Mouse (Mus musculus) CD8-positive naive resting alpha-beta T cell, adult 2 months (primary cell): ENCODE data around the gene Gm43191.
A peak's percentile ranks its signal among the peaks of the same experiment; 100 is the strongest.

Experiments used
- DNase-seq, 2 experiments: peaks; one replicate each; pipeline ENCODE4 v3.0.0; 2022; ENCODE audit warnings: low read depth in 2 of 2, low spot score in 2 of 2

Gm43191 gene

DNA sequence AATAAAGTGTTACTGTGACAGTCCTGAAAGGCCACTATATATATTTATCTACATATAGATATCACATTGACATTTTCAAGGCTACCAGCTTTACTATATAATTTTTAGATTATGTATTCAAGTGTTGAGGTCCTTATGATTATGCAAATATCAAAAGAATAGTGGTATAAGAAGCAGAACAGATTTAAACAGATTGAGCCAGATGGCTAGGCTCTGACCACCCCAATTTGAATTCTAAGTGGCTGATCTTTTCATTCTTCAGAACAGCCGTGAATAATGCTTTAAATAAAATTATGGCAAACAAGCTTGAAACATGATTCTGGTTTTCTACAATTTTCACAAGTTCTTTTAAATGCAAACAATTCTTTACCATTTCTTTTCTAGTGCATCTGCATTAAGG, 49.6 kb downstream of the Gm43191 start:
- DNase-seq: no peak

DNA sequence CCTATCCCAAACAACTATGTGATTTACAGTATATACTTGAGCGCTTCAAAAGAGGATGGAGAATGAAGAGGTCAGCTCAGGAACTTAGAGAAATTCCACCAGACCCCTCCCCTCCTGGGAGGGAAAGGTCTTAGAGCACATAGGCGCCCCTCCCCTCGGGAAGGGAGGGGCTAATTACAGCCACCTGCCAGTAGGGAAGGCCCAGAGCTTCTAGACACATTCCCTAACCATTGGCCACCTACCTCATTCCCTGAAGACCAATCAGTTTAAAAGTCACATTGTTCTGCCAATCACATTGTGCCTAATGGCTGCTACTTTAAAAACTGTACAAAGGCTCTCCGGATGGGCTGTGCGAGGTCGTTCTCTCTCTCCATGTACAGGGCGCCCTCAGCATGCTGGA, 58.4 kb downstream of the Gm43191 start:
- no peak for DNase-seq

DNA sequence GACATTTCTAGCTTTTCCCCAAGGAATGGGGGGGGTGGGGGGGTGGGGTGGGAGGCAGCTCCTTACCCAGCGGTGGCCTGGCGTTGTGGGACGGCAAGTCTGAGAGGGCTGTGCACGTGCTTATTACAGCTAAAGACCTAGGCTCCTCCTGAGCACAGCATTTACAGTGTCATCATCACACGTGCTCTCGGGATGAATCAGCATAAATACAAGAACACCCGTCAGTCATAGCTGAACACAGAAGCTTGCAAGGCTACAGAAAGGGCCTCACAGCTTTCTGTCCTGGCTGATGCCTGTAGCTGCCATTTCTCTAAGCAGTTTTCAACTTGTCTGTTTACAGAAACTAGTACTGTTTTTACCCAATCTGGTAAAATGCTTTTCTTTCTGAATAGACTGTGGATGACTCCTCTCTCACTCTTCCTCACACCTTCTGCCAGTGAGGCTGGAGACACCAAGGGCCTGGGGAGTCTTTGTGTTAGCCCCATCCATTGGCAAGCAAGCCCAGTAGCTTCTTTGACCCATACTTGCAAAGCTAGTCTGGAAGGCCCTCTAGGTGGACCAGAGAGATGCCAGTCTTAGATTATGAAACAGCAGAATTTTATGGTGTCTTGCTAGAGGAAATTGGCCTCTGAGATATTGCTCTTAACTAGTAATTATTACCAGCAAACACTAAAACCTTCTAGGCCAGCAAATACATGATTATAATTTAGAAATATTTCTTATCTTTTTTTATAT, 60.3 kb downstream of the Gm43191 start:
- DNase-seq: no peak

DNA sequence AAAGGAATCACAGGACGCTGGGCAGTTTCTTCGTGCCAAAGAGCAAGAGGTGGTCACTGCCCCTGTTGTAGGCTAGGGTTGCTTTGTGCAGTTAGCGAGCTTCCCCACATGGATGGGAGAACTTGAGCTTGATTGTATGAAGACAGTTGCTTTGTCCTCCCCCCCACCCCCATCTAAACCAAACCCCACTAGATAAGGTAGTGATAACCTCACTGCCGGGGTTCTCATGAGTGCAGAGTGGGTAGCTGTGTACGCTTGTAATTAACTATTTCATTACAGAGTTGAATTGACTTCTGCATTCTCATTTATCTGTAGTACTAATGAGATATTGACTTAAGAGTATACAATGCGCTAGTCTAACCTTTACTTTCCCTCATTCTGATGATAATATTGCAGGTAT, 62.2 kb downstream of the Gm43191 start:
- no peak for DNase-seq

DNA sequence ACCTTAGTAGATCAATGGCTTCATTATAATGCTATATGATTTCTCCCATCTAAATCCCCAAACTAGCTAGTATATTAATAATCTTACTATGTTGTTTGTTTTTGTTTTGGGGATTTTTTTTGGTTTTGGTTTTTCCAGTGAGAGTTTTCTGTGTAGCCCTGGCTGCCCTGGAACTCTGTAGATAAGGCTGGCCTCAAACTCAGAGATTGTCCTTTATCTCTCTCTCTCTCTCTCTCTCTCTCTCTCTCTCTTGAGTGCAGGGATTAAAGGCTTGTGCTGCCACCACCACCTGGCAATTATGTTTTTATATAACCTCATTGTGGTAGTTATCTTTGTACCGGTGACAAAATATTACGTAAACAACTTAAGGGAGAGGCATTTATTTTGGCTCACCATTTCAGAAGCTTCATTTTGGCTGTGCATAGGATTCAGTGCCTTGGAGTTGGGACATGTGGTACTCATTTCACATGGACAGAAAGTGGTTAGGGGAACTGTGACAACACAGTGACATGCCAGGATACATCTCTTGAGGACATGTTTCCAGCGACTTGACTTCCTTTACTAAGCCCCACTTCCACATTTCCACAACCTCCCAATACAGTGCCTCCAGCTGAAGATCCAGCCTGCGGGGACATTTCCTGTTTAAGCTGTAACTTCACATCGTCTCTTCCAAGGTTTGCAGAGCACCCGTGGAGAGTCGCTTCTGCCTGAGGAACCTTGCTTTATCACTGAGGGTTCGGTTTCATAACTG, 65.6 kb downstream of the Gm43191 start:
- no peak for DNase-seq

DNA sequence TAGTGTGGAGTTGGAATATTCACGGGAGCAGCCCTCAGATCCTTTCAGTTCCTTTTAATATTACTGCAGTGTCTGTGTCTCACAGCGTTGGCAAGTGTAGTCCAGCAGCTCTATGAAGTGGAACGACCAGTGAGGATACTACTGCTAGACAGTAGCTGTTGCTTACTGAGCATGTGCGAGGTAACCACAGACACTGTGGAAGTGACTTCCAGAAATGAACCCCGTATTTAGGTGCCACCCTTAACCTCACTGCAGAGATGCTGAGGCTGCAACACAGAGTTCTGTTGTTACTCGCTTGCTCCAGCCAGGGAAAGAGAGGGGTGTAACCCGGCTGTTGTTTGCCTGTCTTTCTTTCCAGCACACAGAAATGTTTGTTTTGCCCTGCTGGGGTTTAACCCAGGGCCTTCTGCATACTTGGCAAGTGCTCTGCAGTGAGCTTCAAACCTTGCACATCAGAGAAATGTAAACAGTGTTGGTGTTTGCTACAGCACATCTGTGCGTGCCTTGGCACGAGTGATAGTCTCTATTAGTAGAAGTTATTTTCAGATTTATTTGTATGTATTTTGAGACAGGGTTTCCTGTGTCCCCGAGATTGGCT, 66.7 kb downstream of the Gm43191 start, which contains the start of gene Trmt13:
Gene Trmt13, minus strand, starts transcription at position 293 of the 598 bp plus-strand sequence.
- DNase-seq: no peak

DNA sequence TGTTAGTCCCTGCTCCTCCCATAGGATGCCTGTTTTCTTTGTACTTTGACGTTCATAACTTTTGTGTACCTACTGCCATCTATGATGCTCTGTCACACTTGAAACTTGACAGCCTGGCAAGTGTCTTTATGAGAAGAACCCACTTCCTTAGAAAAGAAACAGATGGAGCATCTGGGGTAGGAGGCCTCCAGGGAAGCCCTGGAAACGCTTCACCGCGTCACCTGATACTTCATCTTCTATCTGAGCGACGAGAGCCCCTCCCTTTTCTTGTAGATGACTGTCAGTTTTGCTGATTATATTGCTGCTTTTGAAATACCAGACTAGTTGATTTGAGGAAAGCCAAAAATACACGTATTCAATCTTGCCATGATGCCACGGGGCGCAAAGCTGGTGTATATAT, 76.5 kb downstream of the Gm43191 start:
- no peak for DNase-seq

DNA sequence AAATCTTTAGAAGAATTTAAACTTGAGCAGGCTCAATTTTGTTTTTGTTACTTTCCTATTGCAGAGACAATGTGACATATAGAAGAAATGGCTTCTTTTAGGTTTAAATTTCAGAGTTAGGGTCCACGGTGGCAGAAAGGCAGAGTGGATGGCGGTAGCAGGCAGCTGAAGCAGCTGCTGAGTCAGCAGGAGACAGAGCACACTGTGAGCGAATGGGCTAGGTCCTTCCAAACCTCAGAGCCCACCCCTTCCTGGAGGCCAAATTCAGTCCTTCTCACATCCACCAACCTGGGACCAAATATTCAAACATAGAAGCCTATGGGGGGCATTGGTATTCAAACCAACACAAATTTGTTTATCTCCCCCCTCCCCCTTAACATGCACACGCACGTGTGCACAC, 79.3 kb downstream of the Gm43191 start:
- DNase-seq: no peak

DNA sequence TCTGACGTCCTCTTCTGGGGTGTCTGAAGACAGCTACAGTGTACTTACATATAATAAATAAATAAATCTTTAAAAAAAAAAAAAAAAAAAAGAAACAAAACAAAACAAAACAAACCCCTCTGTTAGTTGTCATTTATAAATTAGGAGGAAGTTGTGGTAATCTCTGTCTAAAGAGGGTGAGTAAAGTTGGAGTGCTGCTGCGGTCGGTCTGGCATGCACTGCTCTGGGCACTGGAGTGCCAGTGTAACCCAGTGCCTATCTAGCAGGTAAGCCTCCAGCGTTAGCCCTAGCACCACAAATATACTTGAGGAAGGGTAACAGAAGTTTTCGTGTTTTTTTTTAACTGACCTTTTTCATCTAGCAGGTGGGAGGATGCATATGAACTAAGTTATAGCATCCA, 80.1 kb downstream of the Gm43191 start:
- DNase-seq: no peak

DNA sequence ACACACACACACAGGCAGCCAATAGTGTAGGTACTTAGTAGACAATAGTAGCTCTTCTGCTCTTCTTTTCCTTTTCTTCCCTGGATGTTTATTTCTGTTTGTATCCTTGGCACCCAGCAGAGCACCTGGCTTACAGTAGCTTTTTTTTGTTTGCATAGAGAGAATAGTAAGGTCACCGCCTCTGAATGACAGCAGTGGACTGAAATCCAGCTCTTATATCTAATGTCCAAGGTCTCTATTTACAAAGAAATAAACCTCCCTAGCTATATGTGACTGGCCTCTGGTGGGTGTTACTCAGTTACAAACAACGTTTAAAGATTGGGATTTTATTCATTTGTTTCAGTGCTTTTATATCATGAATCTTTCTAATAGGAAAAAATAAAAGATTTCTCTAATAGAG, 81.4 kb downstream of the Gm43191 start:
- no peak for DNase-seq

DNA sequence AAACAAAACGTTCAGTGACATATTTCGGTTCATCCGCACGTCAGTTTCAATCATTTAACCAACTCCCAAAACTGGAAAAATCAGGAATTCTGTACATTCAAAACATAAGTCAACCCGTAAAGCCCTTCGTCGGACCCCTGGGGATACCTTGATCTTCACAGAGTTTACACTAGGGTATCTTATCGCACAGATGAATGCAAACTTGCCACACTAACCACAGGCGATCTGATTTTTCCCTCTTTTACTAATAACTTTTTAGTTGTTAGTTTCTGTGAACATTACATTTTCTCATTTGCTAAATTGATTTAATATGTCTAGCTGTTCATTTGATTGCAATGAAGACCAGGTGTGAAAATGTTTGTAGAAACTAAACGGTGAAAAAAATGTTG, 85.5 kb downstream of the Gm43191 start:
- DNase-seq: no peak

DNA sequence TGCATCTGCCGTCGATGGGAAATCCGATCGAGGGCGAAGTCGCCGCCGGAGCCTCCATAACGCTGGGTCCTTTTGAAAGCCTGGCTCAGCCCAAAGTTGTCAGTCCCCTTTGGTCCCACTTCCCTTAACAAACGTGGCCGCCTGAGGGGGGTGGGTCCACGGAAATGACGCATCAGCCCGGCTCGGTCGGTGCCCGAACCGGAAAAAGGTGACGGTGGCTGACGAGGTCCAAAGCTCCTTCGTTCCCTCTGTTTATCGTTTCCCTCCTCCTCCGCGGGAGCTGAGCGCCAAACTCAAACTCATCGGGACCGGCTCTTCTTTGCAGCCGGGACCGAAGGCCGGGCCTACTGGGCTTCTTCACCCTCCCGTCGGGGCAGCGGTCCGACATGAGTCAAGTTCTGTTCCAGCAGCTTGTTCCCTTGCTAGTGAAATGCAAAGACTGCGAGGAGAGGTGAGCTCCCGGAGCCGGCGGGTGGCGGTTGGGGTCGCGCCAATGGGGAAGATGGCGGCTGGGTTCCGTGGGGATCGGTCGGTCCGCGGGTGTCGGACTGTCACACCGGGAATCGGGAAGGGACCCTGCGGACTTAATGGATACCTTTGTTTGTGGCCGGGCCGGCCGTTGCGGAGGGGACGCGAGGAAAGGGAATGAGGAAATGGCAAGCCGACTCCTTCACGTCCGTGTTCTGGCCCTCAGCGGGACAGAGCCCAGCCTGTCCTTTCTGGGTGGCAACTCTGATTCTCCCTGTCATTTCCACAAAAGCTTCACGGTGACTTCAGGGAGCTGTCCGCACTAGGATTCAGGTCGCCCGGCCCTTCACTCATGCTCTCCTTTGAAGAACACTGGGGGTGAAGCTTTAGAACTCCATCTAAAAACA, 86.1 kb downstream of the Gm43191 start, which contains the start of gene Sass6:
Gene Sass6, plus strand, starts transcription at position 255 of the 875 bp plus-strand sequence.
- peak; percentile 92 to 96 for DNase-seq

DNA sequence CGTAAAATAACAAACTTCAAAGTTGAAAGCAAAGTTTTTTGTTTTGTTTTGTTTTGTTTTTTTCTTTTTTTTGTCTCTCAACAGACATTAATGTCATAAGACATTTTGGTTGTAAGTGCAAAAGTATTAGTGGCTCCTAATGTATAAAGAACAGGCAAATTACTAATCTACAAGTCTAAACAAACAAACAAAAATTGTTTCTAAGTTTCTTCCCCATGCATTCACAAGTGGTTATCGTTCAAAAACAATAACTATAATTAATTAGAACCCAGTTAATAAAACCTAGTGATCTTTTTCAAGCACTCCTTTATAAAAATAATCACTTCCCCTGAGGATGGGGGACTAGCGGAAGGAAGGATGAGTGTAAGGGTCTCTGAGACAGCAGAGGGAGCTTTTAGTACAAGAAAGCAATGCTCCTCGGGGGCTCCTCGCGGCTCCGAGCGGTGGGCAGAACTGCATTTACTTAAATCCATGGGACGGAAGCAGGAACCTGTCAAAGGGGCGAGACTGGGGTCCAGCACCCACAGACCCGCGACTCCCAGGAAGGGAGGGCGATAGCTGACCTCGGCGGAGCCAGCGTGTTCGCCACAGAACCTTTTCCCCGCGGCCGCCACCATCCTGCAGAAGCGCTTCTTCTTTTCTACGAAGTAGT, 86.9 kb downstream of the Gm43191 start:
- DNase-seq: no peak
